Mouse (Mus musculus): ENCODE measurements around the gene Emp3.

- TF ChIP-seq GATA1 (IDR thresholded peaks at IDR 0.05; ENCODE audit: borderline replicate concordance, low read length) (no peak), FLI1 (IDR thresholded peaks at IDR 0.05; ENCODE audit: low read length) (no peak)
Measured at GRCm38 (mm10) chr7:45917926-45918325, 3.3 kb downstream of the Emp3 start.

Data from megakaryocyte, embryonic 14.5 days (primary cell).